Mouse (Mus musculus): ENCODE measurements around the gene Ccer2. TPM values are rescaled to one million over a fixed set of nuclear protein-coding genes. Genes with fewer than 3 reads are reported as not detected.

The Ccer2 gene
- polyA plus RNA-seq, 1 experiment, result not detected

- peak overlapping the region; percentile 89 for H3K4me3 ChIP-seq (replicated peaks)
- peaks cover 32% of the 10 kb centered on the region for H3K4me1 ChIP-seq (ENCODE audit: control insufficient read depth)
- H3K36me3 ChIP-seq (ENCODE audit: control insufficient read depth), result peaks cover 48% of the 10 kb centered on the region
- H3K27me3 ChIP-seq (ENCODE audit: control insufficient read depth), result no peaks in the 10 kb centered on the region
- TF ChIP-seq TAL1 (IDR thresholded peaks at IDR 0.05; ENCODE audit: low read length) (no peak), GATA1 (IDR thresholded peaks at IDR 0.05; ENCODE audit: low read length) (no peak)
- no peaks in the 10 kb centered on the region for H3K9me3 ChIP-seq (ENCODE audit: control insufficient read depth, low read length)
Observed at GRCm38 (mm10) chr7:28740949-28741348, 15.0 kb upstream of the Ccer2 start.

DNA sequence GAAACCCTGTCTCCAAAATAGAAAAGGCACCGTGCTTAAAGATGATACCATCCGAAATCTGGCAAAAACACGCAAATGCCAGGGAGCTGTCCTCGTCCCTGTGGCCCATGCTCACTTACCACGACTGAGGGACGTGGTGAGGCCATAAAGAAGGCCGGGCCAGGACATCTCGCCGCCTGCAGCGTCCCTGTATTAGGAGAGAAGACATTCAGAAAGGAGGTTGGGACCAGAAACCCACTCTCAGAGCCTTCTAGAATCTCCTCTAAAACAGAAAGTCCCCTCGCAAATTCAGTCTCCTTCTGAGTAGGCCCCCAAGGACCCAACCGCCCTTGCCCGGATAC, 14.6 kb upstream of the Ccer2 start:
- Histone ChIP-seq H3K4me3 (replicated peaks) (peak overlapping the region; percentile 89), H3K36me3 (ENCODE audit: control insufficient read depth) (peaks cover 52% of the 10 kb centered on the region), H3K9me3 (ENCODE audit: control insufficient read depth, low read length) (no peaks in the 10 kb centered on the region), H3K27me3 (ENCODE audit: control insufficient read depth) (no peaks in the 10 kb centered on the region), H3K4me1 (ENCODE audit: control insufficient read depth) (peaks cover 32% of the 10 kb centered on the region)
- no peak for TF ChIP-seq GATA1 (IDR thresholded peaks at IDR 0.05; ENCODE audit: low read length)
- no peak for TF ChIP-seq TAL1 (IDR thresholded peaks at IDR 0.05; ENCODE audit: low read length)

DNA sequence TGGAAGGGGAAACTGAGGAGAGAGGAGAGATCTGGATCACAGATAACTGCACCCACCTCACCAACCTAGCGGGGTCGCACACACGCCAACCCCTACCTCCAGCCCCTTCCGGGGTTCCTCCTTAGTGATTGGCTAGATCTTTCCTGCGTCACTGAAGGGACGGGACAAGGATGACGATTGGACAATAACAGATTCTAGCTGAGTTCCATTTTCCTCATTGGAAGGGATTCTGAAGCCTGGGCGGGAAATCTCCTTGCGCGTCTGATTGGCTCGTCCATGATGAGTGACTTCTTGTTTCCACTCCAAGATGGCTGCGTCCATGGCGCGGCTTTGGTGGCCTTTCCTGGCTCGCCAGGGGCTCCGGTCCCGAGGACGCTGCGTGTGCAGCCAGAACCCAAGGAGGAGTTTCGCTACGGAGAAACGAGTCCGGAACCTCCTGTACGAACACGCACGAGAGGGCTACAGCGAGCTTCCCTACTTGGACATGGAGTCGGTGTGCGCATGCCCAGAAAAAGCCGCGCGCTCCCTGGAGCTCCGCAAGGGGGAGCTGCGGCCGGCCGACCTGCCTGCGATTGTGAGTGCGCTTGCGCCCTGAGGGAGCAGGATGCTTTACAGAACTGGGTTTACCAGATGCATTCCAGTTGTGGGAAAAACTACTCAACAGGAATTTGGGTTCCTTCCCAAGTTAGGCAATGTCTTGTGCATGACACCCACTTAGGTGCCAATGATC, 14.1 kb upstream of the Ccer2 start, which contains the start of the genes Mrps12 and Sars2:
TSS of gene Mrps12 (minus strand) at position 112 of the 730 bp plus-strand sequence.
TSS of gene Sars2 (plus strand) at position 284 of the 730 bp plus-strand sequence.
- Histone ChIP-seq H3K36me3 (ENCODE audit: control insufficient read depth) (peaks cover 57% of the 10 kb centered on the region), H3K27me3 (ENCODE audit: control insufficient read depth) (no peaks in the 10 kb centered on the region), H3K4me3 (replicated peaks) (peak within 1 kb of the TSS; percentile 89), H3K4me1 (ENCODE audit: control insufficient read depth) (peaks cover 32% of the 10 kb centered on the region), H3K9me3 (ENCODE audit: control insufficient read depth, low read length) (no peaks in the 10 kb centered on the region)
- TF ChIP-seq TAL1 (IDR thresholded peaks at IDR 0.05; ENCODE audit: low read length) (no peak), GATA1 (IDR thresholded peaks at IDR 0.05; ENCODE audit: low read length) (0 out of 2 replicates have a peak, but pooled peaks have one; percentile 24)

- Histone ChIP-seq H3K4me3 (replicated peaks) (no peak overlapping the region), H3K36me3 (ENCODE audit: control insufficient read depth) (peaks cover 61% of the 10 kb centered on the region), H3K9me3 (ENCODE audit: control insufficient read depth, low read length) (no peaks in the 10 kb centered on the region), H3K27me3 (ENCODE audit: control insufficient read depth) (no peaks in the 10 kb centered on the region), H3K4me1 (ENCODE audit: control insufficient read depth) (peaks cover 3% of the 10 kb centered on the region)
- no peak for TF ChIP-seq GATA1 (IDR thresholded peaks at IDR 0.05; ENCODE audit: low read length)
- no peak for TF ChIP-seq TAL1 (IDR thresholded peaks at IDR 0.05; ENCODE audit: low read length)
Observed at GRCm38 (mm10) chr7:28749935-28750334, 6.0 kb upstream of the Ccer2 start.

GRCm38 (mm10) chr7:28758623-28759022, 2.6 kb downstream of the Ccer2 start:
- peaks cover 55% of the 10 kb centered on the region for H3K36me3 ChIP-seq (ENCODE audit: control insufficient read depth)
- TF ChIP-seq GATA1 (IDR thresholded peaks at IDR 0.05; ENCODE audit: low read length), result no peak
- TF ChIP-seq TAL1 (IDR thresholded peaks at IDR 0.05; ENCODE audit: low read length), result no peak
- H3K27me3 ChIP-seq (ENCODE audit: control insufficient read depth), result peaks cover 23% of the 10 kb centered on the region
- no peaks in the 10 kb centered on the region for H3K4me1 ChIP-seq (ENCODE audit: control insufficient read depth)
- H3K9me3 ChIP-seq (ENCODE audit: control insufficient read depth, low read length), result no peaks in the 10 kb centered on the region
- no peak overlapping the region for H3K4me3 ChIP-seq (replicated peaks)

GRCm38 (mm10) chr7:28761907-28762306, 5.9 kb downstream of the Ccer2 start:
- H3K4me1 ChIP-seq (ENCODE audit: control insufficient read depth), result peaks cover 19% of the 10 kb centered on the region
- peaks cover 52% of the 10 kb centered on the region for H3K36me3 ChIP-seq (ENCODE audit: control insufficient read depth)

DNA sequence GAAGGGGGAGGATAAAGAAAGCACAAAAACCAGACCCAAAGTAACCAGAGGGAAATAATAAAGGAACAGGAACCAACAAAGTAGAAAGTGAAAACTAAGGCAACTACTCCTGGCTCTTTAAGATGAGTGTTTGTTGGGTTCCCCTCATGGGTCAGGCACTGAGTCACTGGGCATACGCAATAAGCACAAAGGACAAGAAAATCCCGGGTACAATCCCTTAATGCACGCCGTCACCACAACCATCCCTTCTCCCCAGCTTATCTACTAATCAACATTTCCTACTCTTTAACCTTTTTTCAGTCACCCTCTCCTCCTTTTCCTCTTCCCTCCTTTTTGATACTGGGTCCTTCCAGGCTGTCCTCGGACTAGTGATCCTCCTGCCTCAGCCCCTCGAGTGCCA, 9.2 kb downstream of the Ccer2 start:
- peaks cover 51% of the 10 kb centered on the region for H3K4me1 ChIP-seq (ENCODE audit: control insufficient read depth)

More at GRCm38 (mm10) chr7:28761907-28762306, 5.9 kb downstream of the Ccer2 start:
- no peak overlapping the region for H3K4me3 ChIP-seq (replicated peaks)
- TF ChIP-seq TAL1 (IDR thresholded peaks at IDR 0.05; ENCODE audit: low read length), result no peak
- TF ChIP-seq GATA1 (IDR thresholded peaks at IDR 0.05; ENCODE audit: low read length), result no peak
- no peaks in the 10 kb centered on the region for H3K9me3 ChIP-seq (ENCODE audit: control insufficient read depth, low read length)
- H3K27me3 ChIP-seq (ENCODE audit: control insufficient read depth), result peaks cover 5% of the 10 kb centered on the region

DNA sequence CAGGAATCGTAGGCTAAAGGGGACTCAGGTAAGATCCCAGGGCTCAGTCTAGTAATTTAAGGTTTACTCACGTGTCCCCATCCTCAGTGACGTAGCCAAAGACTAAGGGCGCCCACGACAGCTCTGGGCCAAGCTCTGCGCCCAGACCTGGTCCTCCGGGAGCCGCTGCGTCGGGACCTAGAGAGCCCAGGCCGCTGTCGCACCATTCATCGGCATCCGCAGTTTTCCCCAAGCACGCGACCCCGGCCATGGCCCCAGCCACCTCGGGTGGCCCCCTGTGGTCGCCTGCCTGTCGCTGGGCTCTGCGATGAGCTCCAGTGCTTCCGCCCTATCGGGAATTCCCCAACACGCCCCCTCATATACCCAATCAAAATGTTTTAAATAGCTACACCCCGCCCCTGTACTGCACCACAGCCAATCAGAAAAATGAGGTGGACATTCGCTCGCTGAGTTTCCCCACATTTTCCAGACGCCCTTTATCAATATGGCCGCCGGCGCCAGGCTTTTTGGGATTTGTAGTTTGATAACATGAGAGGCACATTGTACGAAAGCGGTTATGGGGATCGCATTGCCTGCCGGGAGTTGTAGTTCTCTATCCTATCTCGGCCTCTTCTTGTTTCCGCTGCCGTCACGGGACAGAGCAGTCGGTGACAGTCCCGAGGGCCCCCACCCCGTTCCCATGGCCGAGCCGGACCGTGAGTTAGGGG, 10.4 kb downstream of the Ccer2 start, which contains the start of gene Sirt2:
TSS of gene Sirt2 (plus strand) at position 563 of the 707 bp plus-strand sequence.
- Histone ChIP-seq H3K27me3 (ENCODE audit: control insufficient read depth) (no peaks in the 10 kb centered on the region), H3K4me1 (ENCODE audit: control insufficient read depth) (peaks cover 62% of the 10 kb centered on the region)

More for the DNA sequence above, 9.2 kb downstream of the Ccer2 start:
- TF ChIP-seq TAL1 (IDR thresholded peaks at IDR 0.05; ENCODE audit: low read length) (no peak), GATA1 (IDR thresholded peaks at IDR 0.05; ENCODE audit: low read length) (no peak)
- no peaks in the 10 kb centered on the region for H3K9me3 ChIP-seq (ENCODE audit: control insufficient read depth, low read length)
- H3K36me3 ChIP-seq (ENCODE audit: control insufficient read depth), result peaks cover 28% of the 10 kb centered on the region
- peak overlapping the region; percentile 81 for H3K4me3 ChIP-seq (replicated peaks)
- no peaks in the 10 kb centered on the region for H3K27me3 ChIP-seq (ENCODE audit: control insufficient read depth)

DNA sequence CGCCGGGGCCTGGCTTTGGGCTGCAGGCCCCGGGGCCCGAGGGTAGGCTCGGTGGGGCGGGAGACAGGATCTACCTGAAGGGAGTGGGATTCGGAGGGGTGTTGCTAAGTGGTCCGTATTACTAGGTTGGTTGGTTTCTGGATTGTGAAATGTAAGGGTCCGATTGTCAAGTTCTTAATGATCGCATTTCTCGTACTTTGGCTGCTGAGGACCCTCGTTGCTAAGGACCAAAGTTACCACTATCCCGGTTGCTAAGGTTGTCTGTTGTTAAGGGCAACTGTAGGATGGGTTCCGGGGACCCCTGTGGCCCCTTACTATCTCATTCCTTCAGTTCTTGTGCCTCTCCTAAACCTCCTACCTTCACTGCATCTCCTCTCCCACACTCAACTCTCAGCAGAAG, 10.9 kb downstream of the Ccer2 start:
- H3K27me3 ChIP-seq (ENCODE audit: control insufficient read depth), result no peaks in the 10 kb centered on the region
- no peak for TF ChIP-seq GATA1 (IDR thresholded peaks at IDR 0.05; ENCODE audit: low read length)
- TF ChIP-seq TAL1 (IDR thresholded peaks at IDR 0.05; ENCODE audit: low read length), result no peak
- peaks cover 15% of the 10 kb centered on the region for H3K36me3 ChIP-seq (ENCODE audit: control insufficient read depth)
- peaks cover 68% of the 10 kb centered on the region for H3K4me1 ChIP-seq (ENCODE audit: control insufficient read depth)
- no peaks in the 10 kb centered on the region for H3K9me3 ChIP-seq (ENCODE audit: control insufficient read depth, low read length)
- peak overlapping the region; percentile 81 for H3K4me3 ChIP-seq (replicated peaks)

More for the DNA sequence above, 10.4 kb downstream of the Ccer2 start, which contains the start of gene Sirt2:
- peak; percentile 15; the same call in 1 of the 2 replicates for TF ChIP-seq GATA1 (IDR thresholded peaks at IDR 0.05; ENCODE audit: low read length)
- TF ChIP-seq TAL1 (IDR thresholded peaks at IDR 0.05; ENCODE audit: low read length), result no peak
- H3K4me3 ChIP-seq (replicated peaks), result peak within 1 kb of the TSS; percentile 81
- H3K9me3 ChIP-seq (ENCODE audit: control insufficient read depth, low read length), result no peaks in the 10 kb centered on the region
- peaks cover 18% of the 10 kb centered on the region for H3K36me3 ChIP-seq (ENCODE audit: control insufficient read depth)
